Mouse (Mus musculus) hindbrain, embryonic 11.5 days (tissue): ENCODE results near the gene Zfr2. TPM values are rescaled to one million over a fixed set of nuclear protein-coding genes. Genes with fewer than 3 reads are reported as not detected.

Experiments used
- ATAC-seq: fragments of 200-750 bp; cut with Nextera tagmentation; 2 replicates; pipeline ENCODE4 v1.8.0; 2017; ENCODE audit warnings: mild to moderate bottlenecking, moderate TSS enrichment, moderate library complexity; ENCODE audit not compliant: low FRiP score
- DNase-seq: peaks from one replicate; pipeline ENCODE4 v3.0.0-alpha.2; 2015; ENCODE audit warnings: low spot score
- H3K27ac ChIP-seq: fragments of 300-500 bp; sonication (generic); 2 replicates; pipeline ENCODE4 v1.5.1; 2014; ENCODE audit warnings: mild to moderate bottlenecking, low read depth, low read length
- H3K27me3 ChIP-seq: fragments of 300-500 bp; sonication (generic); 2 replicates; pipeline ENCODE4 v1.6.1; 2014; ENCODE audit warnings: mild to moderate bottlenecking, low read length, moderate library complexity, mixed read lengths; ENCODE audit not compliant: control insufficient read depth, insufficient read depth
- H3K36me3 ChIP-seq: fragments of 300-500 bp; sonication (generic); 2 replicates; pipeline ENCODE4 v1.6.1; 2014; ENCODE audit warnings: mild to moderate bottlenecking, low read length, moderate library complexity, mixed read lengths; ENCODE audit not compliant: control insufficient read depth, insufficient read depth
- H3K4me1 ChIP-seq: fragments of 300-500 bp; sonication (generic); replicated peaks from 2 replicates; pipeline ENCODE4 v1.6.1; 2014; ENCODE audit warnings: low read length, mixed read lengths; ENCODE audit not compliant: control insufficient read depth, insufficient read depth
- H3K4me2 ChIP-seq: fragments of 300-500 bp; sonication (generic); replicated peaks from 2 replicates; pipeline ENCODE4 v1.6.1; 2014; ENCODE audit warnings: mild to moderate bottlenecking, low read depth, low read length
- H3K4me3 ChIP-seq: fragments of 300-500 bp; sonication (generic); 2 replicates; pipeline ENCODE4 v1.5.1; 2014; ENCODE audit warnings: low read depth, low read length
- H3K9ac ChIP-seq: fragments of 300-500 bp; sonication (generic); 2 replicates; pipeline ENCODE4 v1.6.1; 2014; ENCODE audit warnings: low read depth, low read length
- H3K9me3 ChIP-seq: fragments of 300-500 bp; sonication (generic); 2 replicates; pipeline ENCODE4 v1.6.1; 2016; ENCODE audit warnings: low read length; ENCODE audit not compliant: control insufficient read depth
- WGBS: fragments of 180-500 bp; shearing (Covaris S2); extraction: QIAGEN DNeasy Blood & Tissue Kit; methylation state at CpG from one replicate; pipeline ENCODE4 v1.1.7; 2014; 5-methylcytosine and 5-hydroxymethylcytosine counted together
- polyA plus RNA-seq: library from polyadenylated mRNA; unstranded; fragments of >200 nt; fragmentation: Nextera tagmentation; extraction: Ambion mirVana; gene quantifications from 2 replicates; pipeline ENCODE4 v1.2.1, GENCODE M21; 2014

Gene Zfr2
- polyA plus RNA-seq, 1 experiment from 2014 or later = 3.4 TPM

- WGBS = 85% methylated on average over 13 of the region's 13 CpGs
- H3K4me3 ChIP-seq = no peak overlapping the region
- 0 out of 2 replicates have a peak, but pooled peaks cover 2% of the 10 kb centered on the region for H3K4me1 ChIP-seq
- peaks cover 16% of the 10 kb centered on the region for H3K27me3 ChIP-seq
- no peaks in the 10 kb centered on the region for H3K36me3 ChIP-seq
- ATAC-seq (no peak), DNase-seq (no peak)
- H3K4me2 ChIP-seq = no peak overlapping the region
- no peak overlapping the region for H3K9ac ChIP-seq
- no peak overlapping the region for H3K27ac ChIP-seq
- no peaks in the 10 kb centered on the region for H3K9me3 ChIP-seq
These were observed 32.8 kb upstream of the Zfr2 start for GRCm38 (mm10) chr10:81200141-81200540.

DNA sequence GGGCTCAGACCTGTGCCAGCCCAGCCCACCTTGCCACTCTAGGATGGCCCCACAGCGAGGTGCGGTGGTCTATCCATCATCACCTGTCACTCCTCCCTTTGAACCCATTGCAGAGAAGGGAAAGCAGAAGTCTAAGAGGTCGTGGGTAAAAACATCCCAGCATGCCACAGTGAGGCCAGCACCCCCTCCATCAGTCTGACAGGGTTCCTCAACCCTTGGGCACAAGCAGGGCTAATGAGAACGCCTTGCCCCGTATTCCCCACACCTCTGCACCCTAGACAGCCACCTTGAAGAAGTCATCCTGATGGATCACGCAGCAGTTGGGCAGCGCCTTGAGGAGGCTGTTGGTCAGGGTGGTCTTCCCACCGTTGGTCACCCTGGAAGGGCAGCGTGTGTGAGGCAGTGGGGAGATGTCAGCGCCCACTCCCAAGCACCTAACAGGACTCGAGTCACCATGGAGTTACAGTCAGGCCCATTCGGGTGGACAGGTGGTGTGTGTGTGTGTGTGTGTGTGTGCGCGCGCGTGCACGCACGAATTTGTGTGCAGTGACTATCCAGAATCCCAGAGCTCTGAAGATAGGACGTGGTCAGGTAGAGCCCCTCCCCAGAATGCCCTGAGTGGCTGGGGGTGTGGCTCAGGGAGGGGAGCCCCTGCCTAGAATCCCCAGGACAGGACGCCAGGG, 32.2 kb upstream of the Zfr2 start:
- ATAC-seq = no peak
- 76% methylated on average over 20 of the region's 20 CpGs for WGBS
- Histone ChIP-seq H3K27me3 (peaks cover 10% of the 10 kb centered on the region), H3K9ac (no peak overlapping the region), H3K9me3 (no peaks in the 10 kb centered on the region), H3K27ac (no peak overlapping the region), H3K4me3 (no peak overlapping the region), H3K4me1 (0 out of 2 replicates have a peak, but pooled peaks cover 2% of the 10 kb centered on the region), H3K36me3 (no peaks in the 10 kb centered on the region), H3K4me2 (no peak overlapping the region)
- DNase-seq = no peak

GRCm38 (mm10) chr10:81201807-81202758, 30.9 kb upstream of the Zfr2 start, which contains the start of gene Nmrk2:
TSS of gene Nmrk2 (minus strand) at chr10:81202051.
- 0 out of 2 replicates have a peak, but pooled peaks cover 2% of the 10 kb centered on the region for H3K4me1 ChIP-seq
- no peak within 1 kb of the TSS for H3K4me2 ChIP-seq
- no peak within 1 kb of the TSS for H3K4me3 ChIP-seq
- H3K27ac ChIP-seq = no peak within 1 kb of the TSS
- WGBS = 61% methylated on average over 13 of the region's 13 CpGs
- H3K9me3 ChIP-seq = no peaks in the 10 kb centered on the region
- no peak for ATAC-seq
- no peak within 1 kb of the TSS for H3K9ac ChIP-seq
- H3K27me3 ChIP-seq = no peaks in the 10 kb centered on the region; the same call in 1 of the 2 replicates
- no peak for DNase-seq
- H3K36me3 ChIP-seq = no peaks in the 10 kb centered on the region

GRCm38 (mm10) chr10:81202978-81203720, 29.8 kb upstream of the Zfr2 start:
- no peak for DNase-seq
- WGBS = 66% methylated on average over 8 of the region's 8 CpGs
- Histone ChIP-seq H3K9me3 (no peaks in the 10 kb centered on the region), H3K27me3 (no peaks in the 10 kb centered on the region; the same call in 1 of the 2 replicates), H3K9ac (no peak overlapping the region), H3K27ac (no peak overlapping the region), H3K4me3 (no peak overlapping the region), H3K36me3 (no peaks in the 10 kb centered on the region), H3K4me1 (0 out of 2 replicates have a peak, but pooled peaks cover 2% of the 10 kb centered on the region), H3K4me2 (no peak overlapping the region)
- ATAC-seq = peak; percentile 34; the same call in 1 of the 2 replicates

GRCm38 (mm10) chr10:81204137-81204536, 28.8 kb upstream of the Zfr2 start:
- DNase-seq = no peak
- Histone ChIP-seq H3K4me3 (no peak overlapping the region), H3K9ac (no peak overlapping the region), H3K9me3 (no peaks in the 10 kb centered on the region), H3K27me3 (no peaks in the 10 kb centered on the region; the same call in 1 of the 2 replicates), H3K36me3 (no peaks in the 10 kb centered on the region; the same call in 1 of the 2 replicates), H3K27ac (no peak overlapping the region), H3K4me2 (no peak overlapping the region), H3K4me1 (0 out of 2 replicates have a peak, but pooled peaks cover 2% of the 10 kb centered on the region)
- no peak for ATAC-seq
- WGBS = 71% methylated on average over 4 of the region's 4 CpGs

GRCm38 (mm10) chr10:81210154-81210553, 22.8 kb upstream of the Zfr2 start:
- WGBS = 100% methylated on average over 5 of the region's 5 CpGs
- no peaks in the 10 kb centered on the region for H3K27me3 ChIP-seq
- H3K9ac ChIP-seq = no peak overlapping the region
- H3K9me3 ChIP-seq = no peaks in the 10 kb centered on the region
- no peak for DNase-seq
- peaks cover 16% of the 10 kb centered on the region for H3K36me3 ChIP-seq
- no peak overlapping the region for H3K4me2 ChIP-seq
- H3K27ac ChIP-seq = no peak overlapping the region
- H3K4me1 ChIP-seq = no peaks in the 10 kb centered on the region
- H3K4me3 ChIP-seq = no peak overlapping the region
- ATAC-seq = no peak

DNA sequence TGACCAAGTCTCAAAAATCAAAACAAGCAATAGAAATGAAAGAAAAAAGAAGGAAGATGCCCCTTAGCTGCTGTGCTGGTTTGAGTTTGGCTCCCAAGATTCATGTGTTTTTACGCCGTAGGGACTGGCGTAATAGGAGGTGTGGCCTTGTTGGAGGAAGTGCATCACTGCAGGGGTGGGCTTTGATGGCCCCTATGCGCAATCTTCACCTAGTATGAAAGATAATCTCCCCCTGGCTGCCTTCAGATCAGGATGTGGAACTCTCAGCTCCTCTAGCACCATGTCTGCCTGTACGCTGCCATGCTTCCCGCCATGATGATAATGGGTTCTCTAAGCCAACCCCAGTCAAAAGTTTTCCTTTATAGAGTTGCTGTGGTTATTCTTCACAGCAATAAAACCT, 16.7 kb upstream of the Zfr2 start:
- Histone ChIP-seq H3K27me3 (no peaks in the 10 kb centered on the region), H3K27ac (no peak overlapping the region), H3K9me3 (no peaks in the 10 kb centered on the region), H3K4me1 (no peaks in the 10 kb centered on the region), H3K4me3 (no peak overlapping the region), H3K9ac (no peak overlapping the region), H3K36me3 (peaks cover 12% of the 10 kb centered on the region), H3K4me2 (no peak overlapping the region)
- 93% methylated on average over 6 of the region's 6 CpGs for WGBS
- DNase-seq (no peak), ATAC-seq (no peak)

GRCm38 (mm10) chr10:81216810-81217209, 16.1 kb upstream of the Zfr2 start:
- H3K4me2 ChIP-seq = no peak overlapping the region
- no peak overlapping the region for H3K27ac ChIP-seq
- DNase-seq = no peak
- no peak for ATAC-seq
- no peaks in the 10 kb centered on the region for H3K9me3 ChIP-seq
- H3K27me3 ChIP-seq = no peaks in the 10 kb centered on the region
- 90% methylated on average over 6 of the region's 6 CpGs for WGBS
- H3K4me1 ChIP-seq = no peaks in the 10 kb centered on the region
- H3K4me3 ChIP-seq = no peak overlapping the region
- peaks cover 9% of the 10 kb centered on the region for H3K36me3 ChIP-seq
- no peak overlapping the region for H3K9ac ChIP-seq
